Mouse (Mus musculus) CD4-positive, CD25-positive, alpha-beta regulatory T cell, adult 4 months (primary cell): ENCODE measurements around the gene Rassf1. TPM values are rescaled to one million over a fixed set of nuclear protein-coding genes. Genes with fewer than 3 reads are reported as not detected.

Source experiments
- ATAC-seq: one replicate; pipeline ENCODE4 v1.8.0; 2017
- polyA plus RNA-seq, 2 experiments: library from polyadenylated mRNA; unstranded; fragments of 100-300 nt; shearing (Covaris generic); gene quantifications; one replicate each; pipeline ENCODE4 v1.2.1; 2017

Rassf1 gene
- polyA plus RNA-seq, 2 experiments from 2014 or later, result 77.8 to 89.5 TPM

- no peak for ATAC-seq
Observed at GRCm38 (mm10) chr9:107606591-107606990, 55.2 kb downstream of the Rassf1 start.

- no peak for ATAC-seq
Observed at GRCm38 (mm10) chr9:107607036-107607435, 55.7 kb downstream of the Rassf1 start.

- ATAC-seq, result no peak
Observed at GRCm38 (mm10) chr9:107607653-107608245, 56.4 kb downstream of the Rassf1 start.

- ATAC-seq, result no peak
Observed at GRCm38 (mm10) chr9:107608741-107609432, 57.5 kb downstream of the Rassf1 start, which contains the start of gene Sema3b. Sema3b (minus strand) TSS chr9:107609229.

- no peak for ATAC-seq
Observed at GRCm38 (mm10) chr9:107609433-107609830, 58.1 kb downstream of the Rassf1 start.

GRCm38 (mm10) chr9:107611456-107612190 lies 60.3 kb downstream of the Rassf1 start:
- ATAC-seq, result no peak

Other genes with a start within 250 kb of the Rassf1 start
- 10 to 100 TPM; 27.8 to 29.1 TPM for gene Hemk1, start 213.2 kb upstream of the Rassf1 start, polyA plus RNA-seq
- 1 to 10 TPM; 1.8 to 3.0 TPM for gene 6430571L13Rik, start 211.0 kb upstream of the Rassf1 start, polyA plus RNA-seq
- under 1 TPM; 0.52 to 0.73 TPM for gene Cacna2d2, start 151.9 kb upstream of the Rassf1 start, polyA plus RNA-seq
- gene Tmem115, start 17.6 kb upstream of the Rassf1 start, polyA plus RNA-seq, result 10 to 100 TPM; 19.7 to 28.0 TPM
- 10 to 100 TPM; 67.6 to 79.7 TPM for gene Cyb561d2, start 9.4 kb upstream of the Rassf1 start, polyA plus RNA-seq
- gene Nprl2, start 9.3 kb upstream of the Rassf1 start, polyA plus RNA-seq, result 10 to 100 TPM; 54.1 to 59.0 TPM
- gene Zmynd10, start 4.3 kb upstream of the Rassf1 start, polyA plus RNA-seq, result 1 to 10 TPM in 1 of 2 experiments, not detected in 1; 3.0 TPM
- gene Tusc2, start 11.7 kb downstream of the Rassf1 start, polyA plus RNA-seq, result 1 to 10 TPM; 4.1 to 8.1 TPM
- gene Hyal2, start 16.4 kb downstream of the Rassf1 start, polyA plus RNA-seq, result 10 to 100 TPM; 11.0 to 11.7 TPM
- 1 to 10 TPM; 6.7 to 7.9 TPM for gene Hyal1, start 25.4 kb downstream of the Rassf1 start, polyA plus RNA-seq
- 10 to 100 TPM; 25.4 to 34.9 TPM for gene Naa80, start 27.3 kb downstream of the Rassf1 start, polyA plus RNA-seq
- gene Hyal3, start 29.3 kb downstream of the Rassf1 start, polyA plus RNA-seq, result 1 to 10 TPM in 1 of 2 experiments, under 1 TPM in 1; 0.90 to 1.4 TPM
- gene Ifrd2, start 36.1 kb downstream of the Rassf1 start, polyA plus RNA-seq, result 10 to 100 TPM; 30.1 to 36.2 TPM
- not detected for gene Sema3b, start 57.7 kb downstream of the Rassf1 start, polyA plus RNA-seq
- 100 to 1,000 TPM; 120 to 139 TPM for gene Gnai2, start 83.8 kb downstream of the Rassf1 start, polyA plus RNA-seq
- not detected for gene Slc38a3, start 118.0 kb downstream of the Rassf1 start, polyA plus RNA-seq
- gene Gnat1, start 128.2 kb downstream of the Rassf1 start, polyA plus RNA-seq, result 1 to 10 TPM in 1 of 2 experiments, not detected in 1; 1.6 TPM
- not detected for gene Sema3f, start 158.9 kb downstream of the Rassf1 start, polyA plus RNA-seq
- 100 to 1,000 TPM; 280 to 324 TPM for gene Rbm5, start 219.4 kb downstream of the Rassf1 start, polyA plus RNA-seq